Mouse (Mus musculus) bone marrow macrophage, adult 2 months (primary cell): ENCODE data around the gene Ablim1.

Experiments used
- CTCF ChIP-seq: IDR thresholded peaks from 2 replicates; pipeline ENCODE4 v1.5.1; 2012; ENCODE audit warnings: low read depth, mild to moderate bottlenecking, low read length, moderate library complexity
- POLR2A ChIP-seq: IDR thresholded peaks from 2 replicates; pipeline ENCODE4 v1.6.1; 2012; ENCODE audit warnings: mild to moderate bottlenecking, low read depth, low read length, borderline replicate concordance

DNA sequence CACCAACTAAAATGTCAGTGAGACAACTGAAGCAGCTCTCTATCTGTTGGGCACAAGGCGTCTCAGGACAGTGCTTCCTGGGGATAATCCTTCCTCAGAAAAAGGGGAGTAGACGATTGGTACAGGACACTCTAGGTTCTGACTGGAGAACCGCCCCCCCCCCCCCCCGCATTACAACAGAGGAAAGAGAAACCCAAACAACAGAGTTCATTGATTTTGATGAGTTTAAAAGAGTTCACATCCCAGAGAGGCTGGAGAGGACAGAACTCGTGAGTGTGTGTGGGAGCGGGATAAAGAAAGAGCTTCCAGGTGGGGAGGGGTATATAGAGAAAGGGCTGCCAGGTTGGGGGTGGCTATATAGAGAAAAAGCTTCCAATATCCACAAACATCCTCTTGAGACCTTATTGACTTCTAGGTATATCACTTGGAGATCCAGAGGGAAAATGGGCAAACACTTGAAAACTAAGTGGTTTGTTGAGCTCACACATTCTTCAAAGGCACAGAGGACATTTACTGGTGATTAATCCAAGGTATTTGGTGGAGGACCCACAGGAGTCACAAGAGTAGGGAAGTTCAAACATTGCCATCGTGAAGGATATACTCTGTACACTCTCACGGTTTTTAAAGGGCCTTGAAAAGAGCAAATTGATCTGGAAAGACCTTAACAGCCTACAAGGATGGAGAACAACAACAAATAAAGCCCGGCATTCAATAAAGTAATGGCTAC, 6.1 kb upstream of the Ablim1 start:
- TF ChIP-seq CTCF (no peak), POLR2A (no peak)
